Mouse (Mus musculus): Measurements from ENCODE around the gene Mad2l2. TPM values are rescaled to one million over a fixed set of nuclear protein-coding genes. Genes with fewer than 3 reads are reported as not detected.

The Mad2l2 gene
- polyA plus RNA-seq, 1 experiment from 2014 or later, result 18.8 TPM

DNA sequence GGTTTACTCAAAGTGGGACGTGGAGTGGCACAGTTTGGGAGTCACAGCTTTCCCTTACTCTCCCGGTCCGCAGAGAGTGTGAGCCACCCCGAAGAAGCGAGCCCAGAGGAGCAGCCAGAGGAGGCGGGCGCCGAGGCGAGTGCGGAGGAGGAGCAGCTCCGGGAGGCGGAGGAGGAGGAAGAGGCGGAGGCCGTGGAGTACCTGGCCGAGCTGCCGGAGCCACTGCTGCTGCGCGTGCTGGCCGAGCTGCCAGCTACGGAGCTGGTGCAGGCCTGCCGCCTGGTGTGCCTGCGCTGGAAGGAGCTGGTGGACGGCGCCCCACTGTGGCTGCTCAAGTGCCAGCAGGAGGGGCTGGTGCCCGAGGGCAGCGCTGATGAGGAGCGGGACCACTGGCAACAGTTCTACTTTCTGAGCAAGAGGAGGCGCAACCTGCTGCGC lies 33.8 kb downstream of the Mad2l2 start:
- TF ChIP-seq CTCF (IDR thresholded peaks at IDR 0.05; ENCODE audit: low read depth) (peak; percentile 83), EP300 (IDR thresholded peaks at IDR 0.05; ENCODE audit: low read depth) (no peak)
- DNase-seq, result peak; percentile 77
- Histone ChIP-seq H3K9me3 (ENCODE audit: low read length) (no peaks in the 10 kb centered on the region), H3K4me1 (ENCODE audit: insufficient read depth) (peaks cover 15% of the 10 kb centered on the region), H3K27me3 (ENCODE audit: insufficient read depth, low read length) (peaks cover 76% of the 10 kb centered on the region), H3K9ac (replicated peaks) (no peak overlapping the region), H3K27ac (ENCODE audit: low read depth) (no peak overlapping the region), H3K36me3 (replicated peaks; ENCODE audit: insufficient read depth, low read length) (no peaks in the 10 kb centered on the region), H3K4me3 (ENCODE audit: low read depth, low read length) (0 out of 2 replicates have a peak overlapping the region, but pooled peaks have one; percentile 17), H3K4me2 (ENCODE audit: low read depth, low read length) (peak overlapping the region; percentile 50)
- 0% methylated on average over 28 of the region's 29 CpGs for WGBS (ENCODE audit: insufficient replicate concordance)
- ATAC-seq, result peak; percentile 18; the same call in 1 of the 2 replicates

DNA sequence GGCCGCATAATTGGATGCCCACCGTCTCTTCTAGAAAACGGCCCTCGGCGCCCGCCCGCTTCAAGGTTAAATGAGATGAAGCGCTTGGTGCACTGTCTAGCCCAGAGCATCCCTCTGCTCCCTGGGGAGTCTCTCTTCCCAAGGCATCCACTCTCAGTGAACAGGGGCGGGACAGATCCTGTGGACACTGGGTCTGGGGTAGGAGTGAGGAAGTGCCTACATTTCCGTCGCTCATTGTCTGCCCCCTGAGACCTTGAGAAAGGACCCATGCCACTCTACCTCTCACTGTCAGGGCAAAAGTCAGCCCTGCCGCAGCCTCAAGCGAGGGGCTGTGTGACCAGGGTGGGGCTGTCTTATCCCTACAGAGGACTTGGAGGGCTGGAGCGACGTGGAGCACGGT lies 34.3 kb downstream of the Mad2l2 start:
- DNase-seq (no peak), ATAC-seq (no peak)
- Histone ChIP-seq H3K4me1 (ENCODE audit: insufficient read depth) (peaks cover 11% of the 10 kb centered on the region), H3K27ac (ENCODE audit: low read depth) (no peak overlapping the region), H3K36me3 (replicated peaks; ENCODE audit: insufficient read depth, low read length) (no peaks in the 10 kb centered on the region), H3K9me3 (ENCODE audit: low read length) (no peaks in the 10 kb centered on the region), H3K27me3 (ENCODE audit: insufficient read depth, low read length) (peaks cover 74% of the 10 kb centered on the region), H3K4me3 (ENCODE audit: low read depth, low read length) (no peak overlapping the region), H3K9ac (replicated peaks) (no peak overlapping the region), H3K4me2 (ENCODE audit: low read depth, low read length) (no peak overlapping the region; the same call in 1 of the 2 replicates)
- TF ChIP-seq CTCF (IDR thresholded peaks at IDR 0.05; ENCODE audit: low read depth) (no peak), EP300 (IDR thresholded peaks at IDR 0.05; ENCODE audit: low read depth) (no peak)
- WGBS (ENCODE audit: insufficient replicate concordance), result under 1% methylated on average over 16 of the region's 16 CpGs

DNA sequence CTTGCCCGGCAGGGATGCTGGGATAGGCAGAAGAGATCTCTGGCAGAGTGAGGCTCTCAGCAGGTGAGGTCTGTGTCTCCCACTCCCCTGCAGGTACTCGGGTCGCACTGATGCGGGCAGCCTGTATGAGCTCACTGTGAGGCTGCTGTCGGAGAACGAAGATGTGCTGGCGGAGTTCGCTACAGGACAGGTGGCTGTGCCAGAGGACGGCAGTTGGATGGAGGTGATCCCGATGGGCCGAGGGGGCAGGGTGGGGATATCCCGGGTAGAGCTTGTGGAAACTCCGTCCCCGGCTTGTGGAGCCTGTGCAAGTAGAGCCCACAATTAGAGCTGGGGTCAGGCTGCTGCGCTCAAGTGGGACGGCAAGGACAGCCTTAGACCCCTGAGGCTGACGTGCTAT lies 35.4 kb downstream of the Mad2l2 start:
- no peak for TF ChIP-seq CTCF (IDR thresholded peaks at IDR 0.05; ENCODE audit: low read depth)
- TF ChIP-seq EP300 (IDR thresholded peaks at IDR 0.05; ENCODE audit: low read depth), result no peak
- no peak overlapping the region for H3K4me2 ChIP-seq (ENCODE audit: low read depth, low read length)
- 14% methylated on average over 17 of the region's 17 CpGs for WGBS (ENCODE audit: insufficient replicate concordance)
- no peak overlapping the region for H3K27ac ChIP-seq (ENCODE audit: low read depth)
- no peaks in the 10 kb centered on the region for H3K36me3 ChIP-seq (replicated peaks; ENCODE audit: insufficient read depth, low read length)
- H3K4me1 ChIP-seq (ENCODE audit: insufficient read depth), result peaks cover 2% of the 10 kb centered on the region; the same call in 1 of the 2 replicates
- no peak overlapping the region for H3K4me3 ChIP-seq (ENCODE audit: low read depth, low read length)
- H3K9me3 ChIP-seq (ENCODE audit: low read length), result no peaks in the 10 kb centered on the region
- ATAC-seq, result no peak
- H3K9ac ChIP-seq (replicated peaks), result no peak overlapping the region
- DNase-seq, result no peak
- peaks cover 78% of the 10 kb centered on the region for H3K27me3 ChIP-seq (ENCODE audit: insufficient read depth, low read length)

DNA sequence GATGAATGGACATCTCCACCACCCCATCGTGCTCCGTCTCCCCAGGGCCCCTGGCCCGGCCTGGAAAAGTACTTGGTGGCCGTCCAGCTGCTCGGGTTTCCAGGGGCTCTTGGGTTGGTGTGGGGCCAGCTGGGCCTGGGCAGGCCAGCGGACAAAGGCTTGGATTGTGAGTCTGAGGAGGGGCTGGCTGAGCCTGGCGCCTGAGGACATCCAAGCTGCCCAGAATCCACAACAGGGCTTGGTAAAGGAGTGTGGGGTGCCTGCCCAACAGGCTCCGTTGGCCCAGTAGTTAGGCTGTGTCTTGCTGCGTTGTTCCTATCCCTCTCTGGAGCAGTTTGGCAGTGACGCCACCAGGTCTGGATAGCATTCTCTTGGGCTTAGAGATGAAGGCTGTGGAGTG lies 36.2 kb downstream of the Mad2l2 start:
- TF ChIP-seq EP300 (IDR thresholded peaks at IDR 0.05; ENCODE audit: low read depth), result no peak
- TF ChIP-seq CTCF (IDR thresholded peaks at IDR 0.05; ENCODE audit: low read depth), result no peak

DNA sequence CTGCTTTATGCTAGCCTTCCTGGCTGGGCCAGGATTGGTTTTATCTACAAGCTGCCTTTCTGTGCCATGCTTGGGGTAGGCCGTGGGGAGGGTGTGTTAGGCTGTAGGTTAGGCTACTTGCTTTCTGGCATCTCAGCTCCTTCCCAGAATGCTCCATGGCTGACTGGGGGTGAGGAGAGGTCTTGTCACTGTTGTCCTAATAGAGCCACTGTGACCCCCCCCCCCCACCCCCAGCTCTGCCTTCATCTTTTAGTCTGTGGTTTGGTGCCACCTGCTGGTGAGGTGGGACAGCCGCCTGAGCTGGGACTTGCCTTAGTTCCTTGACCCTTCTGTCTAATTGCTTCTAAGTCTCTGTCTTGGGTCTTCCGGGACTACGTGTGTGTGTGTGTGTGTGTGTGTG lies 36.8 kb downstream of the Mad2l2 start:
- WGBS (ENCODE audit: insufficient replicate concordance), result 21% methylated on average over 4 of the region's 4 CpGs
- peak; percentile 70 for TF ChIP-seq CTCF (IDR thresholded peaks at IDR 0.05; ENCODE audit: low read depth)
- TF ChIP-seq EP300 (IDR thresholded peaks at IDR 0.05; ENCODE audit: low read depth), result no peak

More for the DNA sequence above, 36.2 kb downstream of the Mad2l2 start:
- no peaks in the 10 kb centered on the region for H3K36me3 ChIP-seq (replicated peaks; ENCODE audit: insufficient read depth, low read length)
- H3K27me3 ChIP-seq (ENCODE audit: insufficient read depth, low read length), result peaks cover 77% of the 10 kb centered on the region
- peaks cover 2% of the 10 kb centered on the region; the same call in 1 of the 2 replicates for H3K4me1 ChIP-seq (ENCODE audit: insufficient read depth)
- DNase-seq (no peak), ATAC-seq (no peak)
- H3K9ac ChIP-seq (replicated peaks), result no peak overlapping the region
- no peak overlapping the region for H3K27ac ChIP-seq (ENCODE audit: low read depth)
- H3K9me3 ChIP-seq (ENCODE audit: low read length), result no peaks in the 10 kb centered on the region
- no peak overlapping the region for H3K4me2 ChIP-seq (ENCODE audit: low read depth, low read length)
- WGBS (ENCODE audit: insufficient replicate concordance), result 19% methylated on average over 10 of the region's 10 CpGs
- no peak overlapping the region for H3K4me3 ChIP-seq (ENCODE audit: low read depth, low read length)

DNA sequence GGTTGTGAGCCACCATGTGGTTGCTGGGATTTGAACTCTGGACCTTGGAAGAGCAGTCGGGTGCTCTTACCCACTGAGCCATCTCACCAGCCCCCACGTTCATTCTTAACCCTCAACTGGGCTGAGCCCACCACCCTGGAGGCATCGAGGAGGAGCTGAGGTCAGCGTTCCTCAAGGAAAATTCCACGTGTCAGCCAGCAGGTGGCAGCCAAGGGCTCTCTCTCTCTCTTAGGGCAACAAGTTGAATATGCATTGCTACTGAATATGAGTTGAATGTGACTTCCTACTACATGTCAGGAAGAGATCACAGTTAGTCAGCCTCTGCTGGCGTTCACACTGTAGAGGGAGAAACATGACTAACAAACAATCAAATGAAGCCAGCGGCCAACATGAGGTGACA lies 38.1 kb downstream of the Mad2l2 start:
- 12% methylated on average over 7 of the region's 7 CpGs for WGBS (ENCODE audit: insufficient replicate concordance)
- ATAC-seq (no peak), DNase-seq (peak; percentile 72)
- peaks cover 76% of the 10 kb centered on the region for H3K27me3 ChIP-seq (ENCODE audit: insufficient read depth, low read length)
- H3K9ac ChIP-seq (replicated peaks), result no peak overlapping the region
- H3K4me2 ChIP-seq (ENCODE audit: low read depth, low read length), result no peak overlapping the region
- H3K4me3 ChIP-seq (ENCODE audit: low read depth, low read length), result no peak overlapping the region
- H3K4me1 ChIP-seq (ENCODE audit: insufficient read depth), result peaks cover 2% of the 10 kb centered on the region; the same call in 1 of the 2 replicates
- TF ChIP-seq CTCF (IDR thresholded peaks at IDR 0.05; ENCODE audit: low read depth), result peak; percentile 85
- no peak for TF ChIP-seq EP300 (IDR thresholded peaks at IDR 0.05; ENCODE audit: low read depth)
- no peaks in the 10 kb centered on the region for H3K9me3 ChIP-seq (ENCODE audit: low read length)
- no peaks in the 10 kb centered on the region for H3K36me3 ChIP-seq (replicated peaks; ENCODE audit: insufficient read depth, low read length)
- H3K27ac ChIP-seq (ENCODE audit: low read depth), result no peak overlapping the region

More for the DNA sequence above, 36.8 kb downstream of the Mad2l2 start:
- Histone ChIP-seq H3K9ac (replicated peaks) (no peak overlapping the region), H3K4me2 (ENCODE audit: low read depth, low read length) (no peak overlapping the region), H3K36me3 (replicated peaks; ENCODE audit: insufficient read depth, low read length) (no peaks in the 10 kb centered on the region), H3K4me3 (ENCODE audit: low read depth, low read length) (no peak overlapping the region), H3K27me3 (ENCODE audit: insufficient read depth, low read length) (peaks cover 76% of the 10 kb centered on the region), H3K27ac (ENCODE audit: low read depth) (no peak overlapping the region), H3K9me3 (ENCODE audit: low read length) (no peaks in the 10 kb centered on the region), H3K4me1 (ENCODE audit: insufficient read depth) (peaks cover 2% of the 10 kb centered on the region; the same call in 1 of the 2 replicates)
- ATAC-seq, result no peak
- DNase-seq, result peak; percentile 72

All from liver, postnatal 0 days (tissue).